Mouse (Mus musculus): ENCODE data around the gene Rps12. TPM values are rescaled to one million over a fixed set of nuclear protein-coding genes. Genes with fewer than 3 reads are reported as not detected.

Gene Rps12
- total and polyA plus RNA-seq, 3 experiments = 135 to 5,608 (median 1,493) TPM

DNA sequence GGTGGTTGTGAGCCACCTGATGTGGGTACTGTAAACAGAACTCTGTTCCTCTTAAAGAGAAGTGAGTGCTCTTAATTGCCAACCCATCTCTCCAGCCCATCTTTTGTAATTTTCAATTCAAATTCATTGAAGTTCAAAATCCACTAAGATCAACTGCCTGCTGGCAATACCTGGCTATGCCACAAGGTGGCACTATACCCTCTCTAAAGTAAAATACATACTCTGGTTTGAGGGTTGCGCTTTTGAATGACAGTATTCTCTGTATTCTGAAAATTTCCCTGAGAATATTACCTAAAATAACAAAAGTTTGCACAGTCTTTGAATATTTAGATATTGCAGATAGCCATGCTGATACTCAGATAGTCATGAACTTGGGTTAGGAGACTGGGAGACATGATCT is 28.1 kb upstream of the Rps12 start:
- Histone ChIP-seq H3K9me3 (replicated peaks; ENCODE audit: insufficient read depth, low read length) (no peaks in the 10 kb centered on the region), H3K27ac (ENCODE audit: control insufficient read depth, low read depth, low read length) (no peak overlapping the region), H3K4me1 (ENCODE audit: control insufficient read depth in 1 of 2, insufficient read depth in 2 of 2, low read length in 2 of 2) (peaks cover 0 to 4% of the 10 kb centered on the region in 2 experiments; a peak in 1 of 4 replicates), H3K79me2 (ENCODE audit: control insufficient read depth, insufficient read depth, low read length, poor library complexity) (no peaks in the 10 kb centered on the region), H3K4me3 (ENCODE audit: control insufficient read depth in 1 of 2, insufficient read depth in 1 of 2, low read depth in 2 of 2, low read length in 2 of 2) (no peak overlapping the region), H3K36me3 (ENCODE audit: control insufficient read depth in 1 of 2, insufficient read depth in 2 of 2, low read length in 2 of 2) (no peaks in the 10 kb centered on the region), H3K27me3 (ENCODE audit: control insufficient read depth in 1 of 2, insufficient read depth in 2 of 2, low read length in 2 of 2) (no peaks in the 10 kb centered on the region; a peak in 2 of 4 replicates), H3K9ac (ENCODE audit: control insufficient read depth, low read depth, low read length, poor library complexity, severe bottlenecking) (no peak overlapping the region)
- TF ChIP-seq GATA1 (IDR thresholded peaks at IDR 0.05; ENCODE audit: low read depth, low read length) (no peak), HCFC1 (IDR thresholded peaks at IDR 0.05; ENCODE audit: low read depth, low read length) (no peak), MYC (IDR thresholded peaks at IDR 0.05; ENCODE audit: low read depth, low read length) (no peak), CTCF (IDR thresholded peaks at IDR 0.05 in 2 of 3, conservative IDR thresholded peaks at IDR 0.05 in 1 of 3; ENCODE audit: control insufficient read depth in 1 of 3, insufficient read depth in 1 of 3, low read depth in 2 of 3, low read length in 3 of 3, poor library complexity in 1 of 3, severe bottlenecking in 1 of 3) (peak; percentile 41 to 89 (median 87)), POLR2A (IDR thresholded peaks at IDR 0.05; ENCODE audit: control insufficient read depth in 1 of 2, insufficient read depth in 1 of 2, low read depth in 1 of 2, low read length in 2 of 2, poor library complexity in 1 of 2) (no peak), NELFE (IDR thresholded peaks at IDR 0.05; ENCODE audit: low read depth, low read length) (no peak), TBP (IDR thresholded peaks at IDR 0.05; ENCODE audit: low read depth, low read length) (no peak), USF2 (IDR thresholded peaks at IDR 0.05; ENCODE audit: borderline replicate concordance in 1 of 2, insufficient read depth in 1 of 2, low read depth in 1 of 2, low read length in 2 of 2) (no peak), NRF1 (IDR thresholded peaks at IDR 0.05; ENCODE audit: insufficient read depth, low read depth, low read length, poor library complexity, severe bottlenecking) (no peak), SIN3A (IDR thresholded peaks at IDR 0.05; ENCODE audit: low read length) (no peak), ZNF384 (IDR thresholded peaks at IDR 0.05; ENCODE audit: low read depth, low read length) (no peak), CHD2 (IDR thresholded peaks at IDR 0.05; ENCODE audit: low read length) (no peak), BHLHE40 (IDR thresholded peaks at IDR 0.05; ENCODE audit: borderline replicate concordance, low read depth, low read length) (no peak), KAT2A (conservative IDR thresholded peaks at IDR 0.05; ENCODE audit: low read depth, low read length) (no peak), ETS1 (IDR thresholded peaks at IDR 0.05; ENCODE audit: low read depth, low read length) (no peak), USF1 (IDR thresholded peaks at IDR 0.05; ENCODE audit: low read depth, low read length) (no peak), MXI1 (IDR thresholded peaks at IDR 0.05; ENCODE audit: low read depth, low read length) (no peak), SMC3 (IDR thresholded peaks at IDR 0.05; ENCODE audit: low read depth, low read length) (peak; percentile 84), RAD21 (IDR thresholded peaks at IDR 0.05; ENCODE audit: low read depth, low read length) (peak; percentile 86), E2F4 (IDR thresholded peaks at IDR 0.05; ENCODE audit: borderline replicate concordance, low read depth, low read length) (no peak), ZC3H11A (IDR thresholded peaks at IDR 0.05; ENCODE audit: low read depth, low read length) (peak; percentile 63)
- DNase-seq (ENCODE audit: low read depth, low spot score) = peak; percentile 74
